Mouse (Mus musculus) hindbrain, embryonic 16.5 days (tissue): ENCODE measurements at regions not wholly inside any gene's neighbourhood (a gene's known extent, or its start where the extent isn't known, plus 50 kb on each side); places are given as distances from the start of the nearest gene placed in this dataset.

ENCODE experiments used
- ATAC-seq: fragments of 200-750 bp; cut with Nextera tagmentation; 2 replicates; pipeline ENCODE4 v1.8.0; 2017; ENCODE audit warnings: moderate TSS enrichment, moderate library complexity
- H3K27ac ChIP-seq: fragments of 300-500 bp; sonication (generic); 2 replicates; pipeline ENCODE4 v1.5.1; 2014; ENCODE audit warnings: low read depth, mild to moderate bottlenecking, control low read depth, low read length, moderate library complexity
- H3K27me3 ChIP-seq: fragments of 300-500 bp; sonication (generic); replicated peaks from 2 replicates; pipeline ENCODE4 v1.6.1; 2014; ENCODE audit warnings: low read length; ENCODE audit not compliant: control insufficient read depth, insufficient read depth
- H3K36me3 ChIP-seq: fragments of 300-500 bp; sonication (generic); 2 replicates; pipeline ENCODE4 v1.6.1; 2014; ENCODE audit warnings: mild to moderate bottlenecking, low read length, moderate library complexity, mixed read lengths; ENCODE audit not compliant: control insufficient read depth, insufficient read depth
- H3K4me1 ChIP-seq: fragments of 300-500 bp; sonication (generic); 2 replicates; pipeline ENCODE4 v1.6.1; 2014; ENCODE audit warnings: low read depth, low read length; ENCODE audit not compliant: control insufficient read depth, insufficient read depth
- H3K4me2 ChIP-seq: fragments of 300-500 bp; sonication (generic); 2 replicates; pipeline ENCODE4 v1.6.1; 2014; ENCODE audit warnings: mild to moderate bottlenecking, low read length, control low read depth, moderate library complexity
- H3K4me3 ChIP-seq: fragments of 300-500 bp; sonication (generic); 2 replicates; pipeline ENCODE4 v1.5.1; 2014; ENCODE audit warnings: mild to moderate bottlenecking, low read length, control low read depth, moderate library complexity
- H3K9ac ChIP-seq: fragments of 300-500 bp; sonication (generic); 2 replicates; pipeline ENCODE4 v1.6.1; 2014; ENCODE audit warnings: low read depth, mild to moderate bottlenecking, control low read depth, low read length, moderate library complexity
- H3K9me3 ChIP-seq: fragments of 300-500 bp; sonication (generic); 2 replicates; pipeline ENCODE4 v1.6.1; 2014; ENCODE audit warnings: mild to moderate bottlenecking, low read length, moderate library complexity; ENCODE audit not compliant: control insufficient read depth
- WGBS: fragments of 180-500 bp; shearing (Covaris S2); extraction: QIAGEN DNeasy Blood & Tissue Kit; methylation state at CpG from one replicate; pipeline ENCODE4 v1.1.7; 2014; 5-methylcytosine and 5-hydroxymethylcytosine counted together

- H3K4me3 ChIP-seq = no peak overlapping the region
- no peak overlapping the region for H3K9ac ChIP-seq
- H3K27ac ChIP-seq = no peak overlapping the region
- H3K4me1 ChIP-seq = peaks cover 6% of the 10 kb centered on the region
- ATAC-seq = no peak
- 54% methylated on average over 5 of the region's 5 CpGs for WGBS
- no peak overlapping the region for H3K4me2 ChIP-seq
- no peaks in the 10 kb centered on the region; the same call in 1 of the 2 replicates for H3K9me3 ChIP-seq
- H3K36me3 ChIP-seq = no peaks in the 10 kb centered on the region
- H3K27me3 ChIP-seq = no peaks in the 10 kb centered on the region
Observed at GRCm38 (mm10) chr14:79821352-79822010, 50.4 kb upstream of the Pcdh8 start.
